ENCODE assay signal across 14 mouse cellular contexts in genomic region chr8:110954776-110955175, GRCm38 (mm10). TPM values are rescaled to one million over a fixed set of nuclear protein-coding genes. Genes with fewer than 3 reads are reported as not detected.
DNase-seq lines count a peak whose midpoint lies in the region; ATAC-seq lines count a peak whose summit lies in the region.
"Had no signal": no experiment of that assay in that cellular context is flagged by ENCODE, and none has a peak within 500 bp of the region (broad histone marks: within the 10 kb centered on the region; RNA-seq: fewer than 3 reads in every experiment).

No protein-coding gene starts in this region.

- intact Hi-C loops in left cerebral cortex, postnatal 4 days (cut with DNase I) = no loop called here
- intact Hi-C loops in left cerebral cortex, postnatal 25 days (cut with DNase I) = no loop called here

- peak; percentile 65 to 71 for DNase-seq in B cell, adult 2 months
- peak; percentile 40 to 54 for DNase-seq in thymus, postnatal 10 days (ENCODE audit: low spot score in 2 of 2)
- DNase-seq in urinary bladder, postnatal 14 days (ENCODE audit: low spot score) = no peak
- DNase-seq in left cerebral cortex, postnatal 4 days = no peak
- DNase-seq in left cerebral cortex, postnatal 25 days (ENCODE audit: low spot score in 2 of 2) = no peak
- DNase-seq: adrenal gland, adult 8-10 months; forebrain, postnatal 0 days; gastrocnemius, postnatal 10 days; heart, postnatal 36 days; lung, embryonic 14.5 days; right cerebral cortex, postnatal 4 days had no signal

- ATAC-seq in CD4-positive, CD25-positive, alpha-beta regulatory T cell, adult 4 months = peak; percentile 80
- peak; percentile 86 for ATAC-seq in inflammation-experienced regulatory T-cells, adult 6 months
- ATAC-seq: forebrain, postnatal 0 days; midbrain, embryonic 16.5 days had no signal

RNA-seq across cellular contexts. Expression of gene St3gal2, which starts 35.1 kb away (rescaled TPM):
- polyA plus RNA-seq in CD4-positive, CD25-positive, alpha-beta regulatory T cell, adult 4 months (2017; shearing (Covaris generic)) = 10 to 100 TPM in 1 of 2 experiments, 1 to 10 TPM in 1; 7.5 to 12.4 TPM
- 10 to 100 TPM in 1 of 3 experiments, 1 to 10 TPM in 2; 8.7 to 10.2 (median 8.9) TPM for polyA plus RNA-seq in inflammation-experienced regulatory T-cells, adult 6 months (2017; shearing (Covaris generic))
- total RNA-seq in left cerebral cortex, postnatal 4 days (2021) = 10 to 100 TPM; 78.9 to 80.6 TPM
- 10 to 100 TPM; 86.2 to 88.7 TPM for total RNA-seq in left cerebral cortex, postnatal 25 days (2021)

RNA-seq across cellular contexts. Expression of gene Ddx19a, which starts 42.8 kb away (rescaled TPM):
- 10 to 100 TPM; 13.8 to 13.9 TPM for polyA plus RNA-seq in CD4-positive, CD25-positive, alpha-beta regulatory T cell, adult 4 months (2017; shearing (Covaris generic))
- 10 to 100 TPM; 16.3 to 18.2 (median 17.2) TPM for polyA plus RNA-seq in inflammation-experienced regulatory T-cells, adult 6 months (2017; shearing (Covaris generic))
- 10 to 100 TPM; 43.2 to 44.0 TPM for total RNA-seq in left cerebral cortex, postnatal 4 days (2021)
- total RNA-seq in left cerebral cortex, postnatal 25 days (2021) = 10 to 100 TPM; 30.9 to 31.1 TPM

RNA-seq across cellular contexts. Expression of gene Fuk, which starts 52.5 kb away (rescaled TPM):
- 1 to 10 TPM; 1.3 to 2.4 TPM for polyA plus RNA-seq in CD4-positive, CD25-positive, alpha-beta regulatory T cell, adult 4 months (2017; shearing (Covaris generic))
- 1 to 10 TPM; 1.4 to 2.4 (median 2.2) TPM for polyA plus RNA-seq in inflammation-experienced regulatory T-cells, adult 6 months (2017; shearing (Covaris generic))
- total RNA-seq in left cerebral cortex, postnatal 4 days (2021) = 1 to 10 TPM; 7.8 to 7.9 TPM
- total RNA-seq in left cerebral cortex, postnatal 25 days (2021) = 10 to 100 TPM; 15.9 to 19.0 TPM

Comparison
In these comparisons a context has a peak if more than half of its experiments do, and no peak if none do; other contexts are left out.
1. DNase-seq: peak in B cell, adult 2 months (2 of 2) and thymus, postnatal 10 days (2 of 2); none in urinary bladder, postnatal 14 days (single experiment), left cerebral cortex, postnatal 4 days (single experiment) and left cerebral cortex, postnatal 25 days (0 of 2).